Mouse (Mus musculus): ENCODE measurements around the gene Gnl1.
"Not testable (repeated sequence)": the region's sequence is repeated elsewhere in the genome, so short reads cannot be mapped to it uniquely, and the experiment has no call there.

The Gnl1 gene

GRCm38 (mm10) chr17:36023710-36024654, 44.3 kb downstream of the Gnl1 start:
- no peak for DNase-seq (ENCODE audit: low spot score in 2 of 2)

GRCm38 (mm10) chr17:36025197-36025596, 45.5 kb downstream of the Gnl1 start:
- no peak for DNase-seq (ENCODE audit: low spot score in 2 of 2)

GRCm38 (mm10) chr17:36025901-36026300, 46.2 kb downstream of the Gnl1 start:
- peak in 1 of 2 experiments; percentile 21 for DNase-seq (ENCODE audit: low spot score in 2 of 2)

GRCm38 (mm10) chr17:36027663-36028062, 48.0 kb downstream of the Gnl1 start:
- DNase-seq (ENCODE audit: low spot score in 2 of 2) = no peak

- no peak for DNase-seq (ENCODE audit: low spot score in 2 of 2)
These were observed 49.4 kb downstream of the Gnl1 start for GRCm38 (mm10) chr17:36028879-36029619.

- not testable (repeated sequence) for DNase-seq (ENCODE audit: low spot score in 2 of 2)
These were observed 50.5 kb downstream of the Gnl1 start for GRCm38 (mm10) chr17:36030046-36030702.

GRCm38 (mm10) chr17:36030703-36031582, 51.3 kb downstream of the Gnl1 start:
- not testable (repeated sequence) for DNase-seq (ENCODE audit: low spot score in 2 of 2)

- DNase-seq (ENCODE audit: low spot score in 2 of 2) = peak in 1 of 2 experiments; percentile 53
These were observed 52.1 kb downstream of the Gnl1 start for GRCm38 (mm10) chr17:36031583-36032331.

GRCm38 (mm10) chr17:36032351-36032875, 52.8 kb downstream of the Gnl1 start, which contains the start of gene H2-T23:
H2-T23 (minus strand) TSS chr17:36032855.
- peak in 1 of 2 experiments; percentile 42 for DNase-seq (ENCODE audit: low spot score in 2 of 2)

GRCm38 (mm10) chr17:36034524-36034923, 54.9 kb downstream of the Gnl1 start:
- DNase-seq (ENCODE audit: low spot score in 2 of 2) = not testable (repeated sequence)

GRCm38 (mm10) chr17:36035010-36035638, 55.5 kb downstream of the Gnl1 start:
- DNase-seq (ENCODE audit: low spot score in 2 of 2) = peak in 1 of 2 experiments; percentile 63

- DNase-seq (ENCODE audit: low spot score in 2 of 2) = not testable (repeated sequence)
These were observed 56.5 kb downstream of the Gnl1 start for GRCm38 (mm10) chr17:36036126-36036525.

Data from left cerebral cortex, adult 9 months (tissue).